Mouse (Mus musculus) T-helper 2 cell (primary cell): ENCODE measurements around the gene Nav2.

ENCODE experiments used
- in situ Hi-C: fragments of 300-600 bp; cut with MboI, MseI; formaldehyde crosslinking; loops from one replicate; pipeline ENCODE4 v1.15.1; 2025; ENCODE audit warnings: high pct_unique_total_duplicates

Nav2 gene

DNA sequence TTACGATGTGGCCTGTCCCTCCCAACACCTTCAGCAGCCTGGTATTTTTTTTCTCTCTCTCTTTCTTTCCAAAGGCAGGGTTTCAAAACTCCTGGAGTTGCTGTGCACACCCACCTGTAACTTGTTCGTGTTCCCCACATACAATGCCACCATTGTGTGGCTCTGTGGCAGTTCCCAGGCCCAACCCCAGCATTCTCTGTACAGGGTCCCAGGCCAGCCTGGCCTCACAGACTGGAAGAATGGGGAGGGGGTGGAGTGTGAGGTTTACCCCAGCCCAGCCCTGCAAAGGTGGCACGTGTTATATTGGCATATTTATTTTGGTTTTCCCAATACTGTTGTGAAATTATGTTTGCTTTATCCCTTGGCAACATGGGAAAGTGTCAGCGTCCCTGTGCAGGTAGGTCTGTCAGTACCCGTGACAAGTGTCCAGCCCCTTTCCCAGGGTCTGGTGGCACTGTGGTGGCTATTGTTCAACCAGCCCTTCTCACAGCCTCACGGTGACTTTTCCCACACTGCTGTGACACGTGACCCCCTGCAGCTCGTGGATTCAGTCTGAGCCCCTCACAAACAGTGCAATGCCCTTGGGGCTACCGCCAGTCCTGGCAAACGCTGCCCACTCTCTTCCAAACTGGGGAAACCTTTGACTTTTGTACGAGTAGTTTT, 443.2 kb downstream of the Nav2 start:
- in situ Hi-C loops, result no loop called here

DNA sequence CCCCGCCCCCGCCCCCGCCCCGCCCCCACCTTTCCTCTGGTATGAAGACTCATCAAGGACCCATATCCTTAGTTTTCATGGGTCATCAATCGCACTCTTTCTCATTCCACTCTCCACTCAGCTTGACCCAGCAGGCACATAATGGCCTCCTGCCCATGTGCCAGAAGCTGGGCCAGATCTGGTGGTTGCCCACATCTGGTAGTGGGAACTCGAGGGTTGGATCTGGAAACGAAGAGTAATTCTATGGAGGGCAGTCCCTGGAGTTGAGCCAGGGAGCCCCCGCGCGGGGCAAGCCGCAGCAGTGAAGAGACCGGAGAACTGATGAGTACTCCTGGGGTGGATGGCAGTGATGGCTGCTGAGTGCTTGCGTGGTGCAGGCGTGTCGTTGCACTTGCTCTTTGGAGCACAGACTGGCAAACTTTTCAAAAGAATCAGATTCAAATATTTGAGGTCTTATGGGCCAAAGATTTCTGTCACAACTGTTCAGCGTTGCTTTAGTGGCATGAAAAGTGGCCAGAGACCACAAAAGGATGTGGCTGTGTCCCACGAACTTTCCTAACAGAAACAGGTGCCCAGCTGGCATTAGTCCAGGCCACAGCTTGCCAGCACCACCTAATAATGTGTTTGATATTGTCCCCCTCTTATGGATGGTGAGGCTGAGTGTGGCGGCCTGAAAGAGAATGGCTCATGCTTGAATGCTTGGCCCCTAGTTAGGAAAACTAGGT, 449.1 kb downstream of the Nav2 start:
- in situ Hi-C loops, result no loop called here

DNA sequence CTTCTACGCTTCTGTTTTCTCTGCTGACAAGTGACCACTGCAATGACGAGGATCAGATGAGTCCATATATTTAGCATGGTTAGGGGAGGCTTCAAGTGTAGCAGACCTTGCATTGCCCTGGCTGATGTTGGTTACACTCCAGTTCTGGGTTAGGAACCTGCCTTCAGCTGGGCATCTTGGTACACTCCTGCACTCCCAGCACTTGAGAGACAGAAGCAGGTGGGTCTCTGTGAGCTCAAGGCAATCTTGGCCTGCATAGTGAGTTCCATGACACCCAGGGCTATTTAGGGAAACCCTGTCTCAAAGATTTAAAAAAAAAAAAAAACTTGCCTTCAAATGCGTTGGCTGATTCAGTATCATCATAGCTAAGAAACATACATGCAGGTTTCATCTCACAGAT, 450.6 kb downstream of the Nav2 start:
- in situ Hi-C loops, result no loop called here

- in situ Hi-C loops, result no loop called here
These were observed 452.1 kb downstream of the Nav2 start for GRCm38 (mm10) chr7:49360597-49360996.

DNA sequence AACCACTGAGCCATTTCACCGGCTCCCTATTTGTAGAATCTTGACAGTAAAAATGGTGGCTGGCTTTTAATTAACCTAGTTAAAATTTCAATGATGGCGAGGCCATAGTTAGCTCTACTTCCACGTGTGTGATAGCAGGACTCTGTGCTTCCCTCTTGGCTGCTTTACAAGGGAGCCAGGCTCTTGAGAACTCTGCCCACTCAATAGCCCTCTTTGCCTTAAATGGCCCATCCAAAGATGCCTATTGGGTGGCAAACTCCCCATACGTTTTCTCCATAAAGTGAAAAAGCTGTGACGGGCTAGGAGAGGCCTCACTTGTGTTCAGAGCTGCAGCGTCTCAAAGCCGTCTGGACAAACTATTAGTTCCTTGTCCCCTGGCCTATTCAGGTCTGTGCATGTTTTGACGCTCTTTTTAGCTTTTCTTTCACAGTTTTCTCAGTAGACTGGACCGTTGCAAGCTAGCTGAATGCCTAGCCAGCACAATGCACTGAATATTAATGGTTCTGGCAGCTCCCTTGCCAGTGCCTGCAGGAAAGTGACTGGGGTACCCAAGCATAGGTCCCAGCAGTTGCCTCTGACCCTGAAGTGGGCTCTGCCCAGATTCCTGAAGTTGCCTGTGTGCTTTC, 453.1 kb downstream of the Nav2 start:
- in situ Hi-C loops, result no loop called here

DNA sequence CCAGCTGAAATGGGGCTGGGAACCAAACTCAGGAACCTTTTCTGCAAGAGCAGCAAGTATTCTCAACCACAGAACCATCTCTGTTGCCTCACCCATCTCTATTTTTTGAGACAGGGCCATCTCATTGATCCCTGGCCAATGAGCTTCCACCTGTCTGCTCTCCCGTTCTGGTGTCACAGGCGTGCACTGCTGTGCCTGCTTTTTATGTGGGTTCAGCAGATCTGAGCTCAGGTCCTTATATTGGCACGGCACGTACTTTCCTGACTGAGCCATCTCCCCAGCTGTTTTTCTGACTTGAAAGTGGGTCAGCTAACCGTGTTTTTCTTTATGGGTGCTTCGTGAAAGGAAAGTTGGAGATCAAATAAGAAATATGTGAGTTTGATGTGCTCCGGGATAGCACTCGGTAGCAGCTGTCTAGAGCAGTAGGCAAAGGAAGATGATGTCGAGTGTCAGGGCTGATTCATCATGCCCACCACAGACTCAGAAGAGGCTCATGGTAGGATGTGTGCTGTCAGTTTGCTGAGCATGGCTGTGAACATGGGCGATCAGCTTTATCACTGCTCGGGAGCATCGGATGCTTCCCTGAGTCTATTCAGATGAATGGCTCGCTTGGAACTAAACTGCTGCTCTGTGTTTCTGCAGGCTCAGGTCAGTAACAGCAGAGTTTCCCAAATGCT, 456.1 kb downstream of the Nav2 start:
- in situ Hi-C loops, result no loop called here

DNA sequence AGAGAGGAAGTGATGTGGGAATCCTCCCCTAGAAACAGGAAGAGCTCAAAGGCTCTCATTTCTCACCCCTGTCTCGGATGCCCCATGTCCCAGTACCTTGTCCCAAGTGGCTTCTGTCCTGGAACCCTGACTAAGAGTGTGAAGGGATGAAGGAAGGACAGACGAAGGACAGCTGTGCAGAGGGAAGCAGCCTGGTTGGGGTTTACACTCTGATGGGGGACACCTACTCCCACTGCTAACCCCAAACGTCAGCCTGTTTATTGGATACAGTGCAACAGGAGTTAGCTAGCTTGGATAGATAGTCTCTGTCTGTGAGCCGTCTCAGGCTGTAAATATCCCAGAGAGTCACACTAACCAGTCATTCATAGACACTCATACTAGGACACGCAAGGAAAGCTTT, 460.1 kb downstream of the Nav2 start:
- in situ Hi-C loops, result no loop called here

- in situ Hi-C loops, result no loop called here
These were observed 460.5 kb downstream of the Nav2 start for GRCm38 (mm10) chr7:49369006-49369405.

- in situ Hi-C loops, result no loop called here
These were observed 461.4 kb downstream of the Nav2 start for GRCm38 (mm10) chr7:49369809-49370473.

- in situ Hi-C loops, result no loop called here
These were observed 462.8 kb downstream of the Nav2 start for GRCm38 (mm10) chr7:49371345-49371744.

DNA sequence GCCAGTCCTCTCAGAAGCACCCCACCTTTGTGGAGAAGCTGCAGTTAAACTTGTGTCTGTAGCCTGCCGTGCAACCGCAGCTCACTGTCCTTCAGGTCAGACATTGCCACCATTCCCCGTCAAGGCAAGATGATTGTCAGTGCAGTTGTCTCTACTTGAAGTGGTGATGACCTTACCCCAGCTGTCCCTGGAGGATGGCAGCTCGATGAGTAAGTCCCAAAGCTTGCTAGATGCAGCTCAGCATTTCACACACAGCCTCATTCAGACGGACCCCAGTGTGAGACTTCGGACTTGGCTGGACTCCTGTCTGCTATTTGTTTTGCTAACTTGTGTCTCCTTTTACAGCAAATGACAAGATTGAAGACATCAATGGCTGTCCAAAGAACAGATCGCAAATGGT, 463.5 kb downstream of the Nav2 start:
- in situ Hi-C loops, result no loop called here

GRCm38 (mm10) chr7:49373173-49373572, 464.7 kb downstream of the Nav2 start:
- in situ Hi-C loops, result no loop called here

- in situ Hi-C loops, result no loop called here
These were observed 465.1 kb downstream of the Nav2 start for GRCm38 (mm10) chr7:49373661-49374060.

GRCm38 (mm10) chr7:49375499-49375974, 467.0 kb downstream of the Nav2 start:
- in situ Hi-C loops, result no loop called here

- in situ Hi-C loops, result no loop called here
These were observed 470.1 kb downstream of the Nav2 start for GRCm38 (mm10) chr7:49378608-49379007.

DNA sequence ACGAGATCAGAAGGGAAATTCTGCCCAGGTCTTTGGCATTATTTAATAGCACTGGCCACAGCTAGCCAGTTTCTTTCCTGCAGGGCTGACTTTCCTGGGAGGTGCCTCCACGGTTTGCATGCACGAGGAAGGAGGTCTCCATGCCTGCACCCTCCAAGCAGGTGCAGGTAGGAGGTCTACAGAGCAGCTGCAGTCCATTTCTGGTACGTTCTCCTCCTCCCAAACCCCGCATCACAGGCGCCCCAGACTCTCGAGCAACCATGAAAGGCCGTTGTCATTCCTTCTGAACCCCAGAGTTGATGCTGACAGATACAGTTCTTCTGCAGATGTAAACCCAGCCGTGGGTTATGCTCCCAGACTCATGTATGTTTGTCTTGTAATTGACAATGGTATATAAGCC, 472.4 kb downstream of the Nav2 start:
- in situ Hi-C loops, result no loop called here

DNA sequence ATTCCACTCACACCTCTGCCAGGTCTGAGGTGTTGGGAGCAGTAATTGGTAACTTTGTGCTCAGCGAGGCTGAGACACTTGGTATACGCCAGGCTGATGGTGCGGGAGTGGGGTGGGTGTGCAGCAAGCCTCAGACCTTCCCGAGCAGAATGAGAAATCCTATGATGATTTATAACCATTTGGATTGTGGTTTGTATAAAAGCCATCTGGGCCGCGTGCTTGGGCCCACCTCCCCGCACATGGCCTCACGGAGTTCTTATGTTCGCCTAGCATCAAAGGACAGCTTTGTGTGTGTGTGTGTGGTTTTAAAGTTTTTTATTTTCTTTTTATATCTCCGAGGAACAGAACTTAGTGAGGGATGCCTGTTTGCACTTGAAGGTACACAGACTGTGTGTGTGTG, 474.4 kb downstream of the Nav2 start:
- in situ Hi-C loops, result no loop called here

- in situ Hi-C loops, result no loop called here
These were observed 479.6 kb downstream of the Nav2 start for GRCm38 (mm10) chr7:49388137-49388536.

- in situ Hi-C loops, result no loop called here
These were observed 481.8 kb downstream of the Nav2 start for GRCm38 (mm10) chr7:49390312-49390711.

DNA sequence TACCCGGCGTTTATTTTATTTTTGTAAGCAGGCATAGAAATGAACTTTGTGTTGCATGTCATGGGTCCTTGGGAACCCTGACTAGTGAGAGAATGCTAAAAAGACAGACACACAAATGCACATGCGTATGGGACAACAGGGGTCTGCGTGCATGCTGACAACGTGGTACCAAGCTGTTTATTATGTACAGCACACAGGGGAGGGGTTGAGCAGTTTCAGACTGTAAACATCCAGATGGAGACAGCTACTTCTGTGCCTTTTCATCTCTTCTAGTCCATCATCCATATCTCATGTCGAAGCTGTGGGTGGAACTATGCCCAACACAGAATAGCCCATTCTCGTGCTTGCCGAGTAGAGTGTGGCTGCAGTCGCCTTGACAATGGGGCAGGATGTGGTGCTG, 482.3 kb downstream of the Nav2 start:
- in situ Hi-C loops, result no loop called here

- in situ Hi-C loops, result no loop called here
These were observed 483.7 kb downstream of the Nav2 start for GRCm38 (mm10) chr7:49392180-49392579.

- in situ Hi-C loops, result no loop called here
These were observed 484.3 kb downstream of the Nav2 start for GRCm38 (mm10) chr7:49392834-49393233.
